30 mouse cellular contexts compared by ENCODE assay signal in genomic region chr11:99096417-99096816, GRCm38 (mm10). TPM values are rescaled to one million over a fixed set of nuclear protein-coding genes. Genes with fewer than 3 reads are reported as not detected.
DNase-seq lines count a peak whose midpoint lies in the region; ATAC-seq lines count a peak whose summit lies in the region.
"Had no signal": no experiment of that assay in that cellular context is flagged by ENCODE, and none has a peak within 500 bp of the region (broad histone marks: within the 10 kb centered on the region; RNA-seq: fewer than 3 reads in every experiment).

No protein-coding gene starts in this region.

- H3K27me3 ChIP-seq in forebrain, embryonic 13.5 days, result no peaks in the 10 kb centered on the region
- H3K27me3 ChIP-seq in forebrain, embryonic 11.5 days (ENCODE audit: control insufficient read depth, insufficient read depth, low read length), result no peaks in the 10 kb centered on the region
- H3K27me3 ChIP-seq in embryonic facial prominence, embryonic 12.5 days, result no peaks in the 10 kb centered on the region
- H3K27me3 ChIP-seq in limb, embryonic 10.5 days (ENCODE audit: low read depth, poor library complexity, severe bottlenecking), result no peaks in the 10 kb centered on the region
- no peaks in the 10 kb centered on the region for H3K27me3 ChIP-seq in limb, embryonic 15.5 days
- H3K27me3 ChIP-seq: heart, embryonic 13.5 days; midbrain, embryonic 13.5 days; neural tube, embryonic 13.5 days had no signal

- WGBS in forebrain, embryonic 13.5 days, result 79% methylated on average over 4 of the region's 4 CpGs
- WGBS in forebrain, embryonic 11.5 days, result 78% methylated on average over 4 of the region's 4 CpGs
- WGBS in embryonic facial prominence, embryonic 12.5 days, result 61% methylated on average over 4 of the region's 4 CpGs
- 52% methylated on average over 4 of the region's 4 CpGs for WGBS in limb, embryonic 10.5 days
- 37% methylated on average over 4 of the region's 4 CpGs for WGBS in limb, embryonic 15.5 days

- H3K4me1 ChIP-seq in forebrain, embryonic 13.5 days, result no peaks in the 10 kb centered on the region
- H3K4me1 ChIP-seq in forebrain, embryonic 11.5 days (replicated peaks; ENCODE audit: control insufficient read depth, insufficient read depth, low read length), result no peaks in the 10 kb centered on the region
- peaks cover 7% of the 10 kb centered on the region; the same call in 1 of the 2 replicates for H3K4me1 ChIP-seq in embryonic facial prominence, embryonic 12.5 days
- peaks cover 77% of the 10 kb centered on the region for H3K4me1 ChIP-seq in limb, embryonic 10.5 days
- H3K4me1 ChIP-seq in limb, embryonic 15.5 days, result peaks cover 40% of the 10 kb centered on the region
- H3K4me1 ChIP-seq: liver, embryonic 12.5 days; midbrain, embryonic 13.5 days; neural tube, embryonic 13.5 days had no signal

- ATAC-seq in forebrain, embryonic 13.5 days, result no peak
- ATAC-seq in forebrain, embryonic 11.5 days (replicated peaks; ENCODE audit: low FRiP score), result no peak
- no peak for ATAC-seq in embryonic facial prominence, embryonic 12.5 days (ENCODE audit: insufficient number of reproducible peaks, insufficient read depth, low FRiP score, low TSS enrichment)
- no peak for ATAC-seq in limb, embryonic 15.5 days (ENCODE audit: insufficient number of reproducible peaks, low FRiP score, low TSS enrichment, low read depth)
- ATAC-seq: activated CD4-positive, CD25-positive, alpha-beta regulatory T cell, adult 4 months; hindbrain, embryonic 16.5 days; liver, embryonic 12.5 days; liver, postnatal 0 days; lung, postnatal 0 days; midbrain, embryonic 13.5 days had no signal

- no peak for DNase-seq in forebrain, embryonic 11.5 days (ENCODE audit: low spot score)
- no peak for DNase-seq in limb, embryonic 10.5 days (ENCODE audit: low spot score)
- no peak for DNase-seq in cerebellum, postnatal 10 days
- DNase-seq in lung, postnatal 4 days, result no peak
- no peak for DNase-seq in right cerebral cortex, postnatal 10 days (ENCODE audit: low spot score in 2 of 2)
- DNase-seq: adrenal gland, adult 2 months; adrenal gland, postnatal 36 days; cerebellum, adult 2 months; embryo, embryonic 11 days; gastrocnemius, postnatal 10 days; heart, postnatal 10 days; kidney, adult 9 months; kidney, postnatal 10 days; liver, postnatal 0 days; right cerebral cortex, postnatal 25 days; spleen, adult 18-20 months; thymus, adult 18-20 months; thymus, postnatal 25 days had no signal

- no peak overlapping the region for H3K9ac ChIP-seq in forebrain, embryonic 13.5 days
- no peak overlapping the region for H3K9ac ChIP-seq in forebrain, embryonic 11.5 days (ENCODE audit: low read length)
- no peak overlapping the region for H3K9ac ChIP-seq in embryonic facial prominence, embryonic 12.5 days
- H3K9ac ChIP-seq in limb, embryonic 15.5 days, result no peak overlapping the region
- H3K9ac ChIP-seq: heart, embryonic 13.5 days; liver, embryonic 12.5 days; liver, postnatal 0 days; midbrain, embryonic 13.5 days; neural tube, embryonic 13.5 days had no signal

- peak overlapping the region; percentile 44; the same call in 1 of the 2 replicates for H3K27ac ChIP-seq in forebrain, embryonic 13.5 days
- H3K27ac ChIP-seq in forebrain, embryonic 11.5 days (ENCODE audit: low read depth, low read length), result no peak overlapping the region
- H3K27ac ChIP-seq in embryonic facial prominence, embryonic 12.5 days, result peak overlapping the region; percentile 74
- H3K27ac ChIP-seq in limb, embryonic 10.5 days, result peak overlapping the region; percentile 89
- peak overlapping the region; percentile 81 for H3K27ac ChIP-seq in limb, embryonic 15.5 days
- H3K27ac ChIP-seq: heart, embryonic 13.5 days; liver, embryonic 12.5 days; macrophage; midbrain, embryonic 13.5 days; neural tube, embryonic 13.5 days; stomach, postnatal 0 days had no signal

- no peaks in the 10 kb centered on the region for H3K36me3 ChIP-seq in forebrain, embryonic 13.5 days (ENCODE audit: poor library complexity, severe bottlenecking)
- no peaks in the 10 kb centered on the region for H3K36me3 ChIP-seq in forebrain, embryonic 11.5 days (ENCODE audit: control insufficient read depth, insufficient read depth, low read length)
- H3K36me3 ChIP-seq in embryonic facial prominence, embryonic 12.5 days, result no peaks in the 10 kb centered on the region
- H3K36me3 ChIP-seq in limb, embryonic 10.5 days, result peaks cover 3% of the 10 kb centered on the region; the same call in 1 of the 2 replicates
- no peaks in the 10 kb centered on the region for H3K36me3 ChIP-seq in limb, embryonic 15.5 days
- H3K36me3 ChIP-seq: heart, embryonic 13.5 days; liver, embryonic 12.5 days; midbrain, embryonic 13.5 days; neural tube, embryonic 13.5 days had no signal

- no peak overlapping the region for H3K4me2 ChIP-seq in forebrain, embryonic 13.5 days
- H3K4me2 ChIP-seq in forebrain, embryonic 11.5 days (ENCODE audit: low read depth, low read length, severe bottlenecking), result no peak overlapping the region
- no peak overlapping the region for H3K4me2 ChIP-seq in embryonic facial prominence, embryonic 12.5 days (replicated peaks)
- no peak overlapping the region for H3K4me2 ChIP-seq in limb, embryonic 15.5 days
- H3K4me2 ChIP-seq: heart, embryonic 13.5 days; liver, embryonic 12.5 days; midbrain, embryonic 13.5 days; neural tube, embryonic 13.5 days had no signal

- no peak overlapping the region for H3K4me3 ChIP-seq in forebrain, embryonic 13.5 days
- no peak overlapping the region for H3K4me3 ChIP-seq in forebrain, embryonic 11.5 days (ENCODE audit: low read depth, low read length)
- no peak overlapping the region for H3K4me3 ChIP-seq in embryonic facial prominence, embryonic 12.5 days
- no peak overlapping the region for H3K4me3 ChIP-seq in limb, embryonic 10.5 days
- no peak overlapping the region for H3K4me3 ChIP-seq in limb, embryonic 15.5 days
- H3K4me3 ChIP-seq: heart, embryonic 13.5 days; liver, embryonic 12.5 days; midbrain, embryonic 13.5 days; neural tube, embryonic 13.5 days had no signal

- no peaks in the 10 kb centered on the region for H3K9me3 ChIP-seq in forebrain, embryonic 13.5 days (replicated peaks)
- H3K9me3 ChIP-seq in forebrain, embryonic 11.5 days (ENCODE audit: control insufficient read depth, low read length), result no peaks in the 10 kb centered on the region
- H3K9me3 ChIP-seq in embryonic facial prominence, embryonic 12.5 days, result no peaks in the 10 kb centered on the region
- 0 out of 2 replicates have a peak, but pooled peaks cover 3% of the 10 kb centered on the region for H3K9me3 ChIP-seq in limb, embryonic 10.5 days (replicated peaks)
- H3K9me3 ChIP-seq in limb, embryonic 15.5 days, result no peaks in the 10 kb centered on the region
- H3K9me3 ChIP-seq: heart, embryonic 13.5 days; liver, embryonic 12.5 days; midbrain, embryonic 13.5 days; neural tube, embryonic 13.5 days had no signal

RNA-seq across cellular contexts. Expression of gene Tns4, which starts 7.3 kb away (rescaled TPM):
- polyA plus RNA-seq in forebrain, embryonic 13.5 days (2015; fragmentation: Nextera tagmentation; extraction: Ambion mirVana), result not detected in 2 replicates
- polyA plus RNA-seq in forebrain, embryonic 11.5 days (2014; fragmentation: Nextera tagmentation; extraction: Ambion mirVana), result 0.27 and 0.65 TPM in 2 replicates
- polyA plus RNA-seq in embryonic facial prominence, embryonic 12.5 days (2016; fragmentation: Nextera tagmentation; extraction: Ambion mirVana), result 0.24 and 0.28 TPM in 2 replicates
- 0.74 and 1.4 TPM in 2 replicates for polyA plus RNA-seq in limb, embryonic 10.5 days (2016; fragmentation: Nextera tagmentation; extraction: Ambion mirVana)
- polyA plus RNA-seq in limb, embryonic 15.5 days (2015; fragmentation: Nextera tagmentation; extraction: Ambion mirVana), result 1.9 and 2.1 TPM in 2 replicates
- polyA plus RNA-seq: activated CD4-positive, CD25-positive, alpha-beta regulatory T cell, adult 4 months had no signal

RNA-seq across cellular contexts. Expression of gene Igfbp4, which starts 55.4 kb away (rescaled TPM):
- 131 TPM in 2 replicates for polyA plus RNA-seq in forebrain, embryonic 13.5 days (2015; fragmentation: Nextera tagmentation; extraction: Ambion mirVana)
- 246 and 252 TPM in 2 replicates for polyA plus RNA-seq in forebrain, embryonic 11.5 days (2014; fragmentation: Nextera tagmentation; extraction: Ambion mirVana)
- 942 and 961 TPM in 2 replicates for polyA plus RNA-seq in embryonic facial prominence, embryonic 12.5 days (2016; fragmentation: Nextera tagmentation; extraction: Ambion mirVana)
- 899 and 1,008 TPM in 2 replicates for polyA plus RNA-seq in limb, embryonic 10.5 days (2016; fragmentation: Nextera tagmentation; extraction: Ambion mirVana)
- 1,243 and 1,296 TPM in 2 replicates for polyA plus RNA-seq in limb, embryonic 15.5 days (2015; fragmentation: Nextera tagmentation; extraction: Ambion mirVana)

RNA-seq across cellular contexts. Expression of gene Ccr7, which starts 58.5 kb away (rescaled TPM):
- polyA plus RNA-seq in forebrain, embryonic 13.5 days (2015; fragmentation: Nextera tagmentation; extraction: Ambion mirVana), result 0.14 TPM in 1 of 2 replicates, not detected in the other
- 0.31 TPM in 1 of 2 replicates, not detected in the other for polyA plus RNA-seq in forebrain, embryonic 11.5 days (2014; fragmentation: Nextera tagmentation; extraction: Ambion mirVana)
- 0.81 TPM in 2 replicates for polyA plus RNA-seq in embryonic facial prominence, embryonic 12.5 days (2016; fragmentation: Nextera tagmentation; extraction: Ambion mirVana)
- polyA plus RNA-seq in limb, embryonic 10.5 days (2016; fragmentation: Nextera tagmentation; extraction: Ambion mirVana), result 0.82 and 1.3 TPM in 2 replicates
- 0.38 and 0.48 TPM in 2 replicates for polyA plus RNA-seq in limb, embryonic 15.5 days (2015; fragmentation: Nextera tagmentation; extraction: Ambion mirVana)
- polyA plus RNA-seq: hindbrain, embryonic 16.5 days; midbrain, embryonic 13.5 days; neural tube, embryonic 13.5 days had no signal
